Mouse (Mus musculus) liver, embryonic 11.5 days (tissue): ENCODE measurements around the gene Il1rapl2. TPM values are rescaled to one million over a fixed set of nuclear protein-coding genes. Genes with fewer than 3 reads are reported as not detected.

Source experiments
- ATAC-seq: fragments of 200-750 bp; cut with Nextera tagmentation; replicated peaks from 2 replicates; pipeline ENCODE4 v1.8.0; 2017; ENCODE audit warnings: moderate number of reproducible peaks, mild to moderate bottlenecking, moderate TSS enrichment, moderate library complexity; ENCODE audit not compliant: low FRiP score
- DNase-seq: peaks from one replicate; pipeline ENCODE4 v3.0.0-alpha.2; 2017; ENCODE audit warnings: low spot score
- H3K27ac ChIP-seq: fragments of 300-500 bp; sonication (generic); 2 replicates; pipeline ENCODE4 v1.5.1; 2014; ENCODE audit warnings: mild to moderate bottlenecking, low read depth, low read length, control low read depth
- H3K27me3 ChIP-seq: fragments of 300-500 bp; sonication (generic); replicated peaks from 2 replicates; pipeline ENCODE4 v1.6.1; 2014; ENCODE audit warnings: low read length, mixed read lengths; ENCODE audit not compliant: control insufficient read depth, insufficient read depth
- H3K36me3 ChIP-seq: fragments of 300-500 bp; sonication (generic); 2 replicates; pipeline ENCODE4 v1.6.1; 2014; ENCODE audit warnings: mild to moderate bottlenecking, low read length, moderate library complexity, mixed read lengths; ENCODE audit not compliant: control insufficient read depth, insufficient read depth
- H3K4me1 ChIP-seq: fragments of 300-500 bp; sonication (generic); replicated peaks from 2 replicates; pipeline ENCODE4 v1.6.1; 2014; ENCODE audit warnings: low read length, mixed read lengths; ENCODE audit not compliant: control insufficient read depth, insufficient read depth
- H3K4me2 ChIP-seq: fragments of 300-500 bp; sonication (generic); 2 replicates; pipeline ENCODE4 v1.6.1; 2014; ENCODE audit warnings: mild to moderate bottlenecking, control low read depth, moderate library complexity
- H3K4me3 ChIP-seq: fragments of 300-500 bp; sonication (generic); 2 replicates; pipeline ENCODE4 v1.5.1; 2014; ENCODE audit warnings: low read depth, low read length, control low read depth
- H3K9ac ChIP-seq: fragments of 300-500 bp; sonication (generic); 2 replicates; pipeline ENCODE4 v1.6.1; 2014; ENCODE audit warnings: low read depth, low read length, control low read depth
- H3K9me3 ChIP-seq: fragments of 300-500 bp; sonication (generic); 2 replicates; pipeline ENCODE4 v1.6.1; 2016; ENCODE audit warnings: low read length, inconsistent platforms, mixed read lengths; ENCODE audit not compliant: control insufficient read depth
- WGBS: fragments of 180-500 bp; shearing (Covaris S2); extraction: QIAGEN DNeasy Blood & Tissue Kit; methylation state at CpG from one replicate; pipeline ENCODE4 v1.1.7; 2014; 5-methylcytosine and 5-hydroxymethylcytosine counted together
- polyA plus RNA-seq: library from polyadenylated mRNA; unstranded; fragments of >200 nt; fragmentation: Nextera tagmentation; extraction: Ambion mirVana; gene quantifications from 2 replicates; pipeline ENCODE4 v1.2.1, GENCODE M21; 2014

Gene Il1rapl2
- polyA plus RNA-seq, 1 experiment from 2014 or later, result 0.21 TPM

- Histone ChIP-seq H3K27me3 (no peaks in the 10 kb centered on the region), H3K4me1 (no peaks in the 10 kb centered on the region), H3K4me3 (no peak overlapping the region), H3K27ac (no peak overlapping the region), H3K4me2 (no peak overlapping the region), H3K9me3 (no peaks in the 10 kb centered on the region), H3K9ac (no peak overlapping the region), H3K36me3 (no peaks in the 10 kb centered on the region)
- no peak for DNase-seq
- ATAC-seq, result no peak
Observed at GRCm38 (mm10) chrX:138831876-138832275, 1261.5 kb downstream of the Il1rapl2 start.

GRCm38 (mm10) chrX:138833894-138834293 is 1263.5 kb downstream of the Il1rapl2 start:
- H3K4me3 ChIP-seq, result no peak overlapping the region
- no peaks in the 10 kb centered on the region for H3K4me1 ChIP-seq
- no peak overlapping the region for H3K9ac ChIP-seq
- H3K27ac ChIP-seq, result no peak overlapping the region
- H3K4me2 ChIP-seq, result no peak overlapping the region
- no peak for DNase-seq
- WGBS, result 63% methylated on average over 2 of the region's 2 CpGs
- H3K27me3 ChIP-seq, result no peaks in the 10 kb centered on the region
- no peaks in the 10 kb centered on the region for H3K36me3 ChIP-seq
- H3K9me3 ChIP-seq, result no peaks in the 10 kb centered on the region
- ATAC-seq, result no peak

GRCm38 (mm10) chrX:138838381-138838780 is 1268.0 kb downstream of the Il1rapl2 start:
- DNase-seq (no peak), ATAC-seq (no peak)
- H3K27me3 ChIP-seq, result no peaks in the 10 kb centered on the region
- H3K36me3 ChIP-seq, result no peaks in the 10 kb centered on the region
- WGBS, result 86% methylated on average over 3 of the region's 3 CpGs
- H3K27ac ChIP-seq, result no peak overlapping the region
- no peak overlapping the region for H3K9ac ChIP-seq
- no peak overlapping the region for H3K4me2 ChIP-seq
- H3K4me1 ChIP-seq, result no peaks in the 10 kb centered on the region
- H3K4me3 ChIP-seq, result no peak overlapping the region
- no peaks in the 10 kb centered on the region for H3K9me3 ChIP-seq
